Mouse (Mus musculus) retina, postnatal 7 days (tissue): ENCODE data around the gene Fam149a.

Experiments
- DNase-seq: peaks from one replicate; pipeline ENCODE4 v3.0.0-alpha.2; 2012; ENCODE audit warnings: low read depth, low spot score

Gene Fam149a

DNA sequence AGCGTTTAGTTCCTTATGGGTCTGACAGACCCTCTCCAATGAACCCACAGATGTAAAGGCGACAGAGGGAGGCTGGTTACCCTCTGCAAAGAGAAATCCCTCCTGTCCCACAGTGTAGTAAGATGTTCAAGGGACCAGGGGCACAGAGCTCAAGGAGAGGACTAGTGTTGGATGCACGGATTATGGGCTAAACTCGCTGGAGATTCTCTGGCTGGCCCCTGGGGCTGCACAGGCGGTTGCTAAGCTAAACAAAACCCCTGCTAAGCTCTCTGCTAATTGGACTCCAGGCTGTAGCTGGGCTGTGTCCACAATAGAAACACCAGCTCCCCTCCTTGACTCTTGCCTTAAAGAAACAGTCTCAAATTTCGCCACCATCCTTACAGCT lies at the start of gene Fam149a:
Gene Fam149a, minus strand, starts transcription at position 329 of the 385 bp plus-strand sequence.
- DNase-seq: peak; percentile 70

- DNase-seq: no peak
Observed at GRCm38 (mm10) chr8:45420151-45420550, 38.1 kb upstream of the Fam149a start.

GRCm38 (mm10) chr8:45414965-45415364 lies 32.9 kb upstream of the Fam149a start:
- DNase-seq: no peak

DNA sequence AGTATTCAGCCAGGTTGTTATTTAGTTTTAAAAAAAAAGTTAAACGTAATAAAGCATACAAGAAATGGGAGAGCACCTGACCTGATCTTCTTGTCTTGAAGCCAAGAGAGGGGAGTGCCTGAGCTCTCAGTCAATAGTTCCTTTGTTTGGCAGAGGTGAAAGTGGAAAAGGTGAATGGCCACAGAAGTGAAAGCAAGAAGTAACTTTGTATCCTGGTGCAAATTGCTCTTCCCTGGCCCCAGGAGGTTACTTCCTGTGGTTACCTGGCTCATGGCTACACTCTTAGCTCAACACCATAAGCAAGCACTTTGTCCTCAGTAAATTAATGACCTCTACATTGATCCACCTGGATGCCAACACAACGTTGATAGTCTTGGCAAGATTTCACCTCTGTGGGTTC lies 28.8 kb upstream of the Fam149a start, which contains the start of gene Tlr3:
Gene Tlr3, minus strand, starts transcription at position 199 of the 400 bp plus-strand sequence.
- DNase-seq: no peak

DNA sequence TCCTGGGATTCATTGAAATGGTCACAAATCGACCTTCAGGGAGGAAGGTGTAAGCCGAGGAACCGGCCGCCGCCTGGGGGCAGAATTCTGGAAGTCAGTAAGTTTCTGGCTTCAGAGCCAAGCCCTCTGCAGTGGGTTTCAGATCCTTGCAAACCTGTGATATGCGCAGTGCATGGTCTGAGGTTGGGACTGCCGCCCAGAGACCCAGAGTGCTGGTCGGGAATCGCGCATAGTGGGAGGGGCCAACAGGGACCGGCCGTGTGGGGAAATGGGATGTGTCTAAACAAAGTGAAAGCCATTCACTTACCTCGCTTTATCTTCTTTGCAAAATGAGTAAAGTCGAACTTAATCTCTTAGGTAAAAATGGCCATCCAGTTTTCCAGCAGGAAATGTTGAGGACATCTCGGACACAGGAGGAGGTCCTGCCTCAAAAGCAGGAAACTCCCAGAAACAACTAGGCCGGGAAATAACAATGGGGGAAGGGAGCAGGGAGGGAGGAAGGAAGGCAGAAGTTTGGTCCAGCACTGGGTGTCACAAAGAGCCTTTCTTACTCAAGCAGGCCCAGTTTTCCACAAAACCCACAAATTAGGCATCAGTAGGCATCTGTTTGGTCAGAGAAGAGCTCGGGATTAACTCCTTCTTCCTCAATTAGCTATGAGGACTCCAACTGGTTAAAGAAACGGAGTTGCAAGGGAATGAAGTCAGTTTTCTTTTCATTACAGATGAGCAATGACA lies 28.2 kb upstream of the Fam149a start:
- peak; percentile 17 for DNase-seq

GRCm38 (mm10) chr8:45409702-45410101 lies 27.6 kb upstream of the Fam149a start:
- no peak for DNase-seq

- DNase-seq: no peak
Observed at GRCm38 (mm10) chr8:45383250-45383649, 1.2 kb upstream of the Fam149a start.

GRCm38 (mm10) chr8:45381075-45381962 lies 772 bp downstream of the Fam149a start:
- no peak for DNase-seq

- no peak for DNase-seq
Observed at GRCm38 (mm10) chr8:45380598-45380997, 1.5 kb downstream of the Fam149a start.

DNA sequence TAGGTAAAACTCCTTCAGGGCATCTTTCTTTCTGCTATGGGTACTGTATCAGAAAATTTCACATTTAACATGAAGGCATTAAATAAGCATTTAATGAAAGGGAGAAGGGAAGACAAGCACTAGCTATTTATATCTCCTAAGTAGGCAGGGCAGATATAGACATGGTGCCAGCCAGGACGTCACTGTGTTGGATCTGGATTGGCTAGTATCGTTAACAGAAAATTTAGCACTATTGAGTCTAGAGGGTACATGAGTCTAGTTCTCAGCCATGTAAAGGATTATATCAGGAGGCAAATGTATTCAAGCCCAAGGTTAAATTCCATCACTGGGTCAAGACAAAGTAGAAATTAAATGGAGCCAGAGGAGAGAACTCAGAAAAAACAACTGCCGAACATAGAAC lies 8.0 kb downstream of the Fam149a start:
- no peak for DNase-seq

GRCm38 (mm10) chr8:45367154-45367553 lies 14.9 kb downstream of the Fam149a start:
- no peak for DNase-seq

DNA sequence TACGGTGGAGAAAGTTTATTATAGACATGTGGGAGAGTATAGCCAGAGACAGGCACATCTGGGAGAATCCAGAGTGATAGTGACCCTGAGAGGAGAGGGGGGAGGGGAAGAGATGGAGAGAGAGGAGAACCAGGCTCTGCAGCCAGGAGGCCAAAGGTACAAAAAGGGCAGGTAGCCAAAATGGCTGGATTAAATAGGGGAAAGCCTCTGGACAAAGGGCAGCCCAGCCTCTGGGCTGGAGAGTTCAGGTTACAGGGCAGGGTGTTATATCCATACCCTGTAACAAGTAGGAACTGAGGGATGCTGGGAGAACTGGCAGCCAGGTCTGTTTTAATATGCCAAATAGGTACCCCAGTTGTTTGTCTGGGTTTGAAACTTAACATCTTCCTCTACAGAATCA lies 18.9 kb downstream of the Fam149a start:
- no peak for DNase-seq

DNA sequence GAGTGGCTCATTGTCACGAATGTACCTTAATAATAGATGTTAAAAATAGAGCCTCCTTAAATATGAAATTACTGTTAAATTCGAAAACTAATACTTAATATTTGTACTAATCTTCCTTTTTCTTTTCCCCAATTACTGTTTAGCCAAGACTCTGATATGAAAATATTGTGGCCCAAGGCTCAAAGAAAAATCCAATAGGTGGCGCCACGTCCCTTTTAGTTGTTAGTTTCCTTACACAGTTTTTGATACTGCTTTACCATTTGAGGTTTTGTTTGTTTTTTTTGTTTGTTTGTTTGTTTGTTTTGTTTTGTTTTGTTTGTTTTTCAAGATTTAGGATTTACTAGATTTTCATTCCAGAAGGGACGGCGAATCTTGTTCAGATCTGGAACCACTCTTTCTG lies 19.8 kb downstream of the Fam149a start:
- DNase-seq: no peak

DNA sequence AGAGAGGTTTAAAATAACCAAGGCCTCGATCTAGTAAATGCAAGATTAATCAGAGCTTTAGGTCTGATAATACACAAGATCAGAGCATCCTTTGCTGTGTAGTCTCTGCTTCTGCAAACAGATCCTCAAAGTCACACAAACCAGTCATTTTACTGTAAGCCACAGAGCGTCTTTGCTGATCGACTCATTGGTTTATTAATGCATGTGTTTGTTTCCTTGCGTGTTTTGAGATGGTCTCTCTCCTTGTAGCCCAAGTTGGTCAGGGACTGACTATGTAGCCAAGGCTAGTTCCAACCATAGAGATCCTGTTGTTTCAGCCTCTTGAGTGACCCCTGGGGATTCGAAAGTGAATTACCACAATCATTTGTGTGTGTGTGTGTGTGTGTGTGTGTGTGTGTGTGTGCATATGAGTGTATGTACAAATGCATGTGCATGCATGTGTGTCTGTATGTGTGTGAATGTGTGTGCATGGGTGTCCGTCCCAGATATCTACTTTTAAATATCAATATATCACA lies 22.9 kb downstream of the Fam149a start:
- DNase-seq: no peak

GRCm38 (mm10) chr8:45358132-45358918 lies 23.8 kb downstream of the Fam149a start:
- no peak for DNase-seq

DNA sequence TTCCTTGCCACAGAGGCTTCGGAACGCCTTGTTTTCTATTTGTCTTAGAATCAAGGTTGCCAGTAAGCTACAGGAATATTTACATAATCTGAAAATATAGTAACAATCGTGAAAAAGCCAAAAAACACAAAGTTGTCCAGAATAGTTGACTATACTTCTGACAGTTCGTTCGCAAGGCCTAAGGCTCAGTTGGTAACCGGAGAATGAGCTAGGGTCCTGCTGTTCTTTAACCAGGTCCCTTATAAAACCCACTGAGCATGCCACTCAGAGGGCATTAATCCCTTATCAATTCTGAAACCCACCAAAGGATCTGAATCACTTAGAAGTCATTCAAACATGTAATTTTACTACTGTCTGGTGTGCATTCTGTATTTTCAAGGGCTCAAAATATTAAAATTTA lies 26.3 kb downstream of the Fam149a start:
- DNase-seq: no peak

DNA sequence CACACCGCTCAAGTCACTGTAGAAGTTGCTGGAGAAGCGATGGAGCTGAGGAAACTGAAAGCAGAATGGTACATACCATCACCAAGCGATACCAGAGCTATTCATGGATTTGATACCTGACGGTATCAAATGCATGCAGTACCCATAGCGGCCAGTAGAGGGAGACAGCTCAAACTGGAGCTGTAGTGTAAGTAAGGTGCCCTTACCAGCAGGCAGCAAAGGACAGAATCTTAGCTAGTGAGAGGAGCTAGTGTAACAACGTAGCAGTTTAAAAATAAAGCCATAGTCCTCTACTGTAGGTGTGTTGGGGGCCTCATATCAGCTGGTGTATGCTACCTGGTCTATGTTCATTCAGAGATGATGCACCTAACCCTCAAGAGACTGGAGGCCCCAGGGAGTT lies 37.1 kb downstream of the Fam149a start:
- peak; percentile 70 for DNase-seq

DNA sequence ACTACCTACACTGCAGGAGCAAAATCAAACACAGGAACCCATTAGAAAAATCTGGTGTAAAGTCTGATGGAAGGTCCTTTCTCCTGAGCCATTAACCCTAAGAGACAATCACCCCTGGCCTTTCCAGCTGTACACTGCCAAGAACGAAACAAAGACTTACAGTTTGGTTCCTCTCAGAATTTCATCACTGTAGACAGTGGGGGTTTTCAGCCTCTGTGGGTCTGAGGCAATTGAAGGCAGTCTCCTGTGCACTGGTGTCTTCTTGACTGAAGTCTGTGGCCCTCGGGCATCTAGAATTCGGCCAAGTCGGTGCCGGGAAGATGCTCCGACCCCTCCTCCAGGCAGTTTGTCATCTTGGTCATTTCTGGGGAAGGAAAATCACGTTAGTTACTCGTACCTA lies 37.8 kb downstream of the Fam149a start:
- DNase-seq: no peak

- DNase-seq: no peak
Observed at GRCm38 (mm10) chr8:45341630-45342628, 40.2 kb downstream of the Fam149a start.

- DNase-seq: no peak
Observed at GRCm38 (mm10) chr8:45333493-45333892, 48.6 kb downstream of the Fam149a start.
